Mouse (Mus musculus): Measurements from ENCODE around the gene Ssc5d. TPM values are rescaled to one million over a fixed set of nuclear protein-coding genes. Genes with fewer than 3 reads are reported as not detected.

Gene Ssc5d
- polyA plus RNA-seq, 1 experiment from 2014 or later, result 0.97 TPM

DNA sequence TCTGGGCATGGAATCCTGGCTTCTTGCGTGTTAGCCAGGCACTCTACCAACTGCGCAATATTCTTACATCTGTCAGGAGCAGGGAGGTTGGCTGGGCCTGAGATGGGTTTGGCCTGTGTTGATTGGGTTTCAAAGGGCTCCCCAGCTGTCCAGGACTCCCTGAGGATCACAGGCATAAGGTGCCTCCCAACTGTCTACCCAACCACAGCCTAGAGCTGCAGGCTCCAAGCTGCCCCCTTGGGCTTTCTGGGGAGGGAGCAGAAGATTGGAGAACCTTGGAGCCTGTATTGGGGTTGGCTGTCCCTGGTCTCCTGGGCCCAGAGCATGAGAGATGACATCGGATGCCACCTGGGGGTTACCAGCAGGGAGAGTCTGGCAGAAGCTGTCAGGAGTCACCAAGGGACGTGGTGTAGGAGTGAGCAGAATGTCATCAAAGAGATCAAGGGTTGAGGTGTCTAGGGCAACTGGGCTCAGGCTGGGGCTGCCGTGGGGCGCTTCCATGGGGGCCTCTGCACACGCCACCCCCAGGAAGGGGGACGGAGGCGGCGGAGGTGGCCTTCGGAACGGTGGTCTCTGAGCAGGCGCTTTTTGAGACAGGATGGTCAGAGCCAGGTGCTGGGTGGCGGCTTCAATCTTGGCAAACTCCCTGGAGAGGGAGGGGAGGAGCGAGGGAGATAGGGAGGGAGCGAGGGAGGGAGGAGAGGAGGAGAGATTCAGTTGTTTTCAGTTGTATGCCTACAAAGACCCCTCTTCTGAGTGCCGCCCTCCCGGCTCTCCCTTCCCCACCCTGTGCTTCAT is 26.5 kb upstream of the Ssc5d start:
- H3K36me3 ChIP-seq (replicated peaks; ENCODE audit: control insufficient read depth, insufficient read depth, low read depth, low read length), result no peaks in the 10 kb centered on the region
- H3K4me3 ChIP-seq (ENCODE audit: low read depth, low read length), result peak overlapping the region; percentile 19; the same call in 1 of the 2 replicates
- H3K4me1 ChIP-seq (ENCODE audit: control insufficient read depth, insufficient read depth, low read length), result no peaks in the 10 kb centered on the region
- H3K9me3 ChIP-seq (replicated peaks; ENCODE audit: control insufficient read depth, low read length), result no peaks in the 10 kb centered on the region
- H3K27me3 ChIP-seq (ENCODE audit: control insufficient read depth, insufficient read depth, low read length), result peaks cover 2% of the 10 kb centered on the region
- DNase-seq (ENCODE audit: low spot score) (no peak), ATAC-seq (replicated peaks; ENCODE audit: insufficient number of reproducible peaks, low FRiP score, low TSS enrichment, low read depth) (peak; percentile 47; the same call in 1 of the 2 replicates)
- H3K9ac ChIP-seq (replicated peaks; ENCODE audit: low read length), result no peak overlapping the region; the same call in 1 of the 2 replicates
- H3K4me2 ChIP-seq (ENCODE audit: low read depth, low read length), result peak overlapping the region; percentile 36
- H3K27ac ChIP-seq (replicated peaks; ENCODE audit: low read depth, low read length), result no peak overlapping the region
- 16% methylated on average over 15 of the region's 18 CpGs for WGBS

DNA sequence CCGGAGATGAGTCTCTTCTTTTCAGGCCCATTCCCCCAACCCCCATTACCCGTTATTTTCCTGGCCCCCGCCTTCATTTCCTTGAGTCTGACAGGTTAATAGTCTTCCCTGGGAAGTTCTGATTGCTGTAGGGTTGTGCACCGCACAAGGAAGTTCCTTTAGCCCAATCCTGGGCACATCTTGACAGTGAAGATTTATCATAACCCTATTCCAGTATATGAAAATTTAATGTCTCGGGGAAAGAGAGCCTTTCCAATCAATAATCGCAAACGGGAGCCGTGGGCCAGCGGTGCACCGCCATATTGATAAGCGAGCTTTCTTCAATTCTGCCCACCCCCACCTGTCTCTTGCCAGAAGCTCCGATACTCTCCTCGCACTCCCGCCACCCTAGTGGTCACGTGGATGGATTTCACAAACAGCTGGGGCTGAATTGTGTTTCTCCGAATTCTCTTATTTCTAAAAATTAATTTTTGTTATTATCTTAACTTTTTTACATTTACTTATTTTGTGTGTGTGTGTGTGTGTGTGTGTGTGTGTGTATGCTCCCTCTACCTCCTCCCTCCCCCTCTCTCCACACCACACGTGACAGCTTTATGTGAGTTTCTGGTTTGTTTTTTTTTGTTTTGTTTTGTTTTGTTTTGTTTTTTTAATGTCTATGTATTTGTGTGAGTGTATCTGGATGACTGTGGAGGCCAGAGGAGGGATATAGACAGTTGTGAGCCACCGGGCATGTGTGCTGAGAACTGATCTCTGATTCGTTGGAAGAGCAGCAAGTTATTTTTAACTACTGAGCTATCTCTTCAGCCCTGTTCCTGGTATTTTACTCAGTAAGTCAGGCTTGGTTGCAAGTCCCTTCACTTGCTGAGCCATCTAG is 25.7 kb upstream of the Ssc5d start:
- no peaks in the 10 kb centered on the region for H3K4me1 ChIP-seq (ENCODE audit: control insufficient read depth, insufficient read depth, low read length)
- no peaks in the 10 kb centered on the region for H3K36me3 ChIP-seq (replicated peaks; ENCODE audit: control insufficient read depth, insufficient read depth, low read depth, low read length)
- H3K27me3 ChIP-seq (ENCODE audit: control insufficient read depth, insufficient read depth, low read length), result peaks cover 2% of the 10 kb centered on the region
- H3K4me3 ChIP-seq (ENCODE audit: low read depth, low read length), result peak overlapping the region; percentile 19; the same call in 1 of the 2 replicates
- H3K9ac ChIP-seq (replicated peaks; ENCODE audit: low read length), result peak overlapping the region; percentile 25; the same call in 1 of the 2 replicates
- H3K4me2 ChIP-seq (ENCODE audit: low read depth, low read length), result peak overlapping the region; percentile 36
- WGBS, result 5% methylated on average over 19 of the region's 19 CpGs
- peak; percentile 45 for DNase-seq (ENCODE audit: low spot score)
- H3K9me3 ChIP-seq (replicated peaks; ENCODE audit: control insufficient read depth, low read length), result no peaks in the 10 kb centered on the region
- H3K27ac ChIP-seq (replicated peaks; ENCODE audit: low read depth, low read length), result no peak overlapping the region
- ATAC-seq (replicated peaks; ENCODE audit: insufficient number of reproducible peaks, low FRiP score, low TSS enrichment, low read depth), result no peak

DNA sequence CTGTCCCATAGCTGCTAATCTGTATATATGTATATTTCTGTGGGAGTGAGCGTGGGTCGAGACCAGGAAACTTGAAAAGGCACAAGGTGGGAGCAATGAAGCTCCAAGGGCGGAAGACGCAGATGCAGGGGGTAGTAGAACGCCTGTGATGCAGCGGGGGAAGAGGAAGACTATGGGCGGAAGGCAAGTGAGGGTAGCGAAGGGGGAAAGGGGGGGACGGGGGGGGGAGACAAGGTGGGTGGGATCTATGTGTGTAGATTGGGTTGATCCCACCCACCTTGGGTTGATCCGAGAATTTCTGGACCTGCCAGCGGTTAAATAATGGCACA is 25.1 kb upstream of the Ssc5d start:
- H3K36me3 ChIP-seq (replicated peaks; ENCODE audit: control insufficient read depth, insufficient read depth, low read depth, low read length), result no peaks in the 10 kb centered on the region
- WGBS, result 22% methylated on average over 11 of the region's 11 CpGs
- H3K4me2 ChIP-seq (ENCODE audit: low read depth, low read length), result no peak overlapping the region
- H3K9ac ChIP-seq (replicated peaks; ENCODE audit: low read length), result no peak overlapping the region
- peaks cover 2% of the 10 kb centered on the region for H3K27me3 ChIP-seq (ENCODE audit: control insufficient read depth, insufficient read depth, low read length)
- H3K9me3 ChIP-seq (replicated peaks; ENCODE audit: control insufficient read depth, low read length), result no peaks in the 10 kb centered on the region
- DNase-seq (ENCODE audit: low spot score) (no peak), ATAC-seq (replicated peaks; ENCODE audit: insufficient number of reproducible peaks, low FRiP score, low TSS enrichment, low read depth) (no peak)
- no peak overlapping the region for H3K4me3 ChIP-seq (ENCODE audit: low read depth, low read length)
- no peak overlapping the region for H3K27ac ChIP-seq (replicated peaks; ENCODE audit: low read depth, low read length)
- H3K4me1 ChIP-seq (ENCODE audit: control insufficient read depth, insufficient read depth, low read length), result no peaks in the 10 kb centered on the region

- Histone ChIP-seq H3K9me3 (replicated peaks; ENCODE audit: control insufficient read depth, low read length) (no peaks in the 10 kb centered on the region), H3K27ac (replicated peaks; ENCODE audit: low read depth, low read length) (no peak overlapping the region), H3K27me3 (ENCODE audit: control insufficient read depth, insufficient read depth, low read length) (peaks cover 2% of the 10 kb centered on the region), H3K9ac (replicated peaks; ENCODE audit: low read length) (no peak overlapping the region), H3K4me1 (ENCODE audit: control insufficient read depth, insufficient read depth, low read length) (no peaks in the 10 kb centered on the region), H3K4me3 (ENCODE audit: low read depth, low read length) (no peak overlapping the region), H3K36me3 (replicated peaks; ENCODE audit: control insufficient read depth, insufficient read depth, low read depth, low read length) (no peaks in the 10 kb centered on the region), H3K4me2 (ENCODE audit: low read depth, low read length) (no peak overlapping the region)
- WGBS, result 56% methylated on average over 8 of the region's 8 CpGs
- DNase-seq (ENCODE audit: low spot score) (peak; percentile 45), ATAC-seq (replicated peaks; ENCODE audit: insufficient number of reproducible peaks, low FRiP score, low TSS enrichment, low read depth) (no peak)
Measured at GRCm38 (mm10) chr7:4901171-4901570, 24.4 kb upstream of the Ssc5d start.

GRCm38 (mm10) chr7:4902404-4902803 is 23.2 kb upstream of the Ssc5d start:
- H3K4me1 ChIP-seq (ENCODE audit: control insufficient read depth, insufficient read depth, low read length), result no peaks in the 10 kb centered on the region
- ATAC-seq (replicated peaks; ENCODE audit: insufficient number of reproducible peaks, low FRiP score, low TSS enrichment, low read depth), result no peak
- H3K4me2 ChIP-seq (ENCODE audit: low read depth, low read length), result no peak overlapping the region
- H3K27me3 ChIP-seq (ENCODE audit: control insufficient read depth, insufficient read depth, low read length), result peaks cover 2% of the 10 kb centered on the region
- 82% methylated on average over 9 of the region's 9 CpGs for WGBS
- H3K9me3 ChIP-seq (replicated peaks; ENCODE audit: control insufficient read depth, low read length), result no peaks in the 10 kb centered on the region
- no peak overlapping the region for H3K9ac ChIP-seq (replicated peaks; ENCODE audit: low read length)
- H3K4me3 ChIP-seq (ENCODE audit: low read depth, low read length), result no peak overlapping the region
- H3K36me3 ChIP-seq (replicated peaks; ENCODE audit: control insufficient read depth, insufficient read depth, low read depth, low read length), result no peaks in the 10 kb centered on the region
- H3K27ac ChIP-seq (replicated peaks; ENCODE audit: low read depth, low read length), result no peak overlapping the region
- no peak for DNase-seq (ENCODE audit: low spot score)

- Histone ChIP-seq H3K36me3 (replicated peaks; ENCODE audit: control insufficient read depth, insufficient read depth, low read depth, low read length) (no peaks in the 10 kb centered on the region), H3K9me3 (replicated peaks; ENCODE audit: control insufficient read depth, low read length) (no peaks in the 10 kb centered on the region), H3K9ac (replicated peaks; ENCODE audit: low read length) (no peak within 1 kb of the TSS), H3K27me3 (ENCODE audit: control insufficient read depth, insufficient read depth, low read length) (no peaks in the 10 kb centered on the region), H3K4me3 (ENCODE audit: low read depth, low read length) (no peak within 1 kb of the TSS), H3K4me1 (ENCODE audit: control insufficient read depth, insufficient read depth, low read length) (no peaks in the 10 kb centered on the region), H3K27ac (replicated peaks; ENCODE audit: low read depth, low read length) (no peak within 1 kb of the TSS), H3K4me2 (ENCODE audit: low read depth, low read length) (no peak within 1 kb of the TSS)
- DNase-seq (ENCODE audit: low spot score) (no peak), ATAC-seq (replicated peaks; ENCODE audit: insufficient number of reproducible peaks, low FRiP score, low TSS enrichment, low read depth) (0 out of 2 replicates have a peak, but pooled peaks have one; percentile 37)
- WGBS, result 69% methylated on average over 10 of the region's 10 CpGs
Measured at GRCm38 (mm10) chr7:4906466-4906950, 19.1 kb upstream of the Ssc5d start, which contains the start of gene Gm36210. Gm36210 (minus strand) TSS chr7:4906516.

- Histone ChIP-seq H3K4me2 (ENCODE audit: low read depth, low read length) (no peak overlapping the region), H3K27me3 (ENCODE audit: control insufficient read depth, insufficient read depth, low read length) (no peaks in the 10 kb centered on the region), H3K27ac (replicated peaks; ENCODE audit: low read depth, low read length) (no peak overlapping the region), H3K4me1 (ENCODE audit: control insufficient read depth, insufficient read depth, low read length) (no peaks in the 10 kb centered on the region), H3K4me3 (ENCODE audit: low read depth, low read length) (no peak overlapping the region), H3K9me3 (replicated peaks; ENCODE audit: control insufficient read depth, low read length) (no peaks in the 10 kb centered on the region), H3K9ac (replicated peaks; ENCODE audit: low read length) (no peak overlapping the region), H3K36me3 (replicated peaks; ENCODE audit: control insufficient read depth, insufficient read depth, low read depth, low read length) (no peaks in the 10 kb centered on the region)
- DNase-seq (ENCODE audit: low spot score) (peak; percentile 81), ATAC-seq (replicated peaks; ENCODE audit: insufficient number of reproducible peaks, low FRiP score, low TSS enrichment, low read depth) (no peak)
- WGBS, result 41% methylated on average over 9 of the region's 9 CpGs
Measured at GRCm38 (mm10) chr7:4911561-4911960, 14.0 kb upstream of the Ssc5d start.
